In the genomic region with DNA sequence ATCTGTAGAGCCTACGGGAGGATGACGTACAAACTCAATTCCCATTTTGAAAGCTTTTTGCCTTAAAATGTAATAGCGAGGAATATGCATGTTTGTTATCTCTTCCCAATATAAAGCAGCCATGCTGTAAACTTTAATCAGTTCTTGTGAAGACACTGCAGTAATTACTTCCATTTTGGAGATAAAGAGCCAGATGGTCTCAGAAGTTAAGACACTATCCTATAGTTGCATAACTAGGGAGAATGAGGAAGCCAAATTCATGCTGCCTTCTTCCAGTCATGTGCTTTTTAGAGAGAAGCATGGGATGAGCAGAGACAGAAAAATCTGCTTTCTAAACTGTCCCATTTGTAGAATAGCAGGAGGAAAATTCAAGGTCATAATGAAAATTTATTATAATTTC, we compare ENCODE assay signal across 17 mouse cellular contexts.
"Had no signal": no experiment of that assay in that cellular context is flagged by ENCODE, and none has a peak within 500 bp of the region (broad histone marks: within the 10 kb centered on the region; RNA-seq: fewer than 3 reads in every experiment).

No protein-coding gene starts in this region.

- H3K27me3 ChIP-seq: limb, embryonic 13.5 days; liver, embryonic 12.5 days; liver, embryonic 15.5 days; lung, embryonic 15.5 days; midbrain, embryonic 12.5 days had no signal

- DNase-seq: kidney, adult 2 months; kidney, postnatal 36 days; layer of hippocampus, postnatal 36 days; liver; lung, adult 18-20 months; lung, postnatal 10 days; lung, postnatal 36 days; thymus, postnatal 25 days had no signal

- H3K27ac ChIP-seq: kidney, postnatal 0 days; left cerebral cortex, adult 2 months; limb, embryonic 13.5 days; liver, embryonic 12.5 days; liver, embryonic 15.5 days; lung, embryonic 15.5 days; midbrain, embryonic 12.5 days; stomach, postnatal 0 days had no signal

- H3K36me3 ChIP-seq: limb, embryonic 13.5 days; liver, embryonic 12.5 days; liver, embryonic 15.5 days; lung, embryonic 15.5 days; midbrain, embryonic 12.5 days had no signal

- H3K9ac ChIP-seq: limb, embryonic 13.5 days; liver, embryonic 12.5 days; liver, embryonic 15.5 days; lung, embryonic 15.5 days; midbrain, embryonic 12.5 days had no signal

- H3K4me1 ChIP-seq: liver, embryonic 12.5 days; liver, embryonic 15.5 days; lung, embryonic 15.5 days; midbrain, embryonic 12.5 days had no signal

- H3K9me3 ChIP-seq: limb, embryonic 13.5 days; liver, embryonic 12.5 days; liver, embryonic 15.5 days; lung, embryonic 15.5 days; midbrain, embryonic 12.5 days had no signal

- ATAC-seq: intestine, postnatal 0 days; liver, embryonic 12.5 days had no signal

- H3K4me3 ChIP-seq: left cerebral cortex, adult 2 months; limb, embryonic 13.5 days; liver, embryonic 12.5 days; liver, embryonic 15.5 days; lung, embryonic 15.5 days; midbrain, embryonic 12.5 days had no signal

- H3K4me2 ChIP-seq: limb, embryonic 13.5 days; liver, embryonic 12.5 days; liver, embryonic 15.5 days; lung, embryonic 15.5 days; midbrain, embryonic 12.5 days had no signal
